Mouse (Mus musculus): ENCODE data around the gene Dtx3l. TPM values are rescaled to one million over a fixed set of nuclear protein-coding genes. Genes with fewer than 3 reads are reported as not detected.
"Not testable (repeated sequence)": the region's sequence is repeated elsewhere in the genome, so short reads cannot be mapped to it uniquely, and the experiment has no call there.

The Dtx3l gene
- polyA plus RNA-seq, 1 experiment from 2014 or later: 1.4 TPM

- no peak overlapping the region for H3K4me3 ChIP-seq (ENCODE audit: low read length)
- no peaks in the 10 kb centered on the region for H3K27me3 ChIP-seq (replicated peaks; ENCODE audit: control insufficient read depth, insufficient read depth, low read length)
- H3K9me3 ChIP-seq (ENCODE audit: control insufficient read depth, low read length): no peaks in the 10 kb centered on the region
- no peak overlapping the region for H3K27ac ChIP-seq (ENCODE audit: low read depth, low read length)
- 54% methylated on average over 1 of the region's 1 CpGs for WGBS
- H3K4me2 ChIP-seq (ENCODE audit: low read length): no peak overlapping the region
- H3K9ac ChIP-seq (ENCODE audit: low read depth, low read length): no peak overlapping the region
- no peak for ATAC-seq
- no peaks in the 10 kb centered on the region for H3K36me3 ChIP-seq (ENCODE audit: control insufficient read depth, insufficient read depth, low read length)
- H3K4me1 ChIP-seq (ENCODE audit: control insufficient read depth, insufficient read depth, low read depth, low read length): no peaks in the 10 kb centered on the region
These were observed 35.1 kb upstream of the Dtx3l start for GRCm38 (mm10) chr16:35974021-35974420.

GRCm38 (mm10) chr16:35968149-35968548 lies 29.2 kb upstream of the Dtx3l start:
- Histone ChIP-seq H3K36me3 (ENCODE audit: control insufficient read depth, insufficient read depth, low read length) (no peaks in the 10 kb centered on the region), H3K4me1 (ENCODE audit: control insufficient read depth, insufficient read depth, low read depth, low read length) (no peaks in the 10 kb centered on the region), H3K27ac (ENCODE audit: low read depth, low read length) (no peak overlapping the region), H3K9ac (ENCODE audit: low read depth, low read length) (no peak overlapping the region), H3K9me3 (ENCODE audit: control insufficient read depth, low read length) (no peaks in the 10 kb centered on the region), H3K4me3 (ENCODE audit: low read length) (no peak overlapping the region), H3K4me2 (ENCODE audit: low read length) (no peak overlapping the region), H3K27me3 (replicated peaks; ENCODE audit: control insufficient read depth, insufficient read depth, low read length) (no peaks in the 10 kb centered on the region)
- 59% methylated on average over 2 of the region's 2 CpGs for WGBS
- no peak for ATAC-seq

GRCm38 (mm10) chr16:35967319-35967718 lies 28.4 kb upstream of the Dtx3l start:
- no peak overlapping the region for H3K4me3 ChIP-seq (ENCODE audit: low read length)
- no peaks in the 10 kb centered on the region for H3K27me3 ChIP-seq (replicated peaks; ENCODE audit: control insufficient read depth, insufficient read depth, low read length)
- 87% methylated on average over 4 of the region's 4 CpGs for WGBS
- no peak for ATAC-seq
- H3K36me3 ChIP-seq (ENCODE audit: control insufficient read depth, insufficient read depth, low read length): no peaks in the 10 kb centered on the region
- no peaks in the 10 kb centered on the region for H3K4me1 ChIP-seq (ENCODE audit: control insufficient read depth, insufficient read depth, low read depth, low read length)
- H3K4me2 ChIP-seq (ENCODE audit: low read length): no peak overlapping the region
- H3K9me3 ChIP-seq (ENCODE audit: control insufficient read depth, low read length): no peaks in the 10 kb centered on the region
- no peak overlapping the region for H3K27ac ChIP-seq (ENCODE audit: low read depth, low read length)
- H3K9ac ChIP-seq (ENCODE audit: low read depth, low read length): no peak overlapping the region

- Histone ChIP-seq H3K36me3 (ENCODE audit: control insufficient read depth, insufficient read depth, low read length) (no peaks in the 10 kb centered on the region), H3K9me3 (ENCODE audit: control insufficient read depth, low read length) (no peaks in the 10 kb centered on the region), H3K27ac (ENCODE audit: low read depth, low read length) (no peak overlapping the region), H3K4me2 (ENCODE audit: low read length) (no peak overlapping the region), H3K4me1 (ENCODE audit: control insufficient read depth, insufficient read depth, low read depth, low read length) (no peaks in the 10 kb centered on the region), H3K27me3 (replicated peaks; ENCODE audit: control insufficient read depth, insufficient read depth, low read length) (no peaks in the 10 kb centered on the region), H3K9ac (ENCODE audit: low read depth, low read length) (no peak overlapping the region), H3K4me3 (ENCODE audit: low read length) (no peak overlapping the region)
- no peak for ATAC-seq
- WGBS: 58% methylated on average over 5 of the region's 5 CpGs
These were observed 27.6 kb upstream of the Dtx3l start for GRCm38 (mm10) chr16:35966411-35967115.

GRCm38 (mm10) chr16:35965991-35966390 lies 27.0 kb upstream of the Dtx3l start:
- H3K4me1 ChIP-seq (ENCODE audit: control insufficient read depth, insufficient read depth, low read depth, low read length); ATAC-seq; H3K27ac ChIP-seq (ENCODE audit: low read depth, low read length); H3K4me3 ChIP-seq (ENCODE audit: low read length); H3K9me3 ChIP-seq (ENCODE audit: control insufficient read depth, low read length); H3K27me3 ChIP-seq (replicated peaks; ENCODE audit: control insufficient read depth, insufficient read depth, low read length); H3K9ac ChIP-seq (ENCODE audit: low read depth, low read length); H3K36me3 ChIP-seq (ENCODE audit: control insufficient read depth, insufficient read depth, low read length); H3K4me2 ChIP-seq (ENCODE audit: low read length): not testable (repeated sequence)
- WGBS: 83% methylated on average over 3 of the region's 4 CpGs

GRCm38 (mm10) chr16:35952628-35953130 lies 13.7 kb upstream of the Dtx3l start:
- Histone ChIP-seq H3K9me3 (ENCODE audit: control insufficient read depth, low read length) (no peaks in the 10 kb centered on the region), H3K36me3 (ENCODE audit: control insufficient read depth, insufficient read depth, low read length) (no peaks in the 10 kb centered on the region), H3K4me2 (ENCODE audit: low read length) (no peak overlapping the region), H3K9ac (ENCODE audit: low read depth, low read length) (no peak overlapping the region), H3K4me3 (ENCODE audit: low read length) (no peak overlapping the region), H3K4me1 (ENCODE audit: control insufficient read depth, insufficient read depth, low read depth, low read length) (no peaks in the 10 kb centered on the region), H3K27ac (ENCODE audit: low read depth, low read length) (no peak overlapping the region), H3K27me3 (replicated peaks; ENCODE audit: control insufficient read depth, insufficient read depth, low read length) (no peaks in the 10 kb centered on the region)
- 93% methylated on average over 5 of the region's 5 CpGs for WGBS
- ATAC-seq: no peak

- Histone ChIP-seq H3K27me3 (replicated peaks; ENCODE audit: control insufficient read depth, insufficient read depth, low read length) (no peaks in the 10 kb centered on the region), H3K4me3 (ENCODE audit: low read length) (no peak overlapping the region), H3K9me3 (ENCODE audit: control insufficient read depth, low read length) (no peaks in the 10 kb centered on the region), H3K36me3 (ENCODE audit: control insufficient read depth, insufficient read depth, low read length) (no peaks in the 10 kb centered on the region), H3K27ac (ENCODE audit: low read depth, low read length) (no peak overlapping the region), H3K4me2 (ENCODE audit: low read length) (no peak overlapping the region), H3K9ac (ENCODE audit: low read depth, low read length) (no peak overlapping the region), H3K4me1 (ENCODE audit: control insufficient read depth, insufficient read depth, low read depth, low read length) (no peaks in the 10 kb centered on the region)
- ATAC-seq: no peak
- WGBS: 96% methylated on average over 3 of the region's 3 CpGs
These were observed 12.3 kb upstream of the Dtx3l start for GRCm38 (mm10) chr16:35951216-35951615.

- H3K4me1 ChIP-seq (ENCODE audit: control insufficient read depth, insufficient read depth, low read depth, low read length): no peaks in the 10 kb centered on the region
These were observed 10.3 kb upstream of the Dtx3l start for GRCm38 (mm10) chr16:35949264-35949663.

GRCm38 (mm10) chr16:35941382-35941781 lies 2.4 kb upstream of the Dtx3l start:
- H3K4me2 ChIP-seq (ENCODE audit: low read length): no peak overlapping the region
- H3K36me3 ChIP-seq (ENCODE audit: control insufficient read depth, insufficient read depth, low read length): no peaks in the 10 kb centered on the region
- no peak overlapping the region for H3K4me3 ChIP-seq (ENCODE audit: low read length)
- peaks cover 11% of the 10 kb centered on the region for H3K4me1 ChIP-seq (ENCODE audit: control insufficient read depth, insufficient read depth, low read depth, low read length)
- H3K9ac ChIP-seq (ENCODE audit: low read depth, low read length): no peak overlapping the region
- no peaks in the 10 kb centered on the region for H3K9me3 ChIP-seq (ENCODE audit: control insufficient read depth, low read length)
- no peak for ATAC-seq
- H3K27me3 ChIP-seq (replicated peaks; ENCODE audit: control insufficient read depth, insufficient read depth, low read length): 0 out of 2 replicates have a peak, but pooled peaks cover 2% of the 10 kb centered on the region
- H3K27ac ChIP-seq (ENCODE audit: low read depth, low read length): no peak overlapping the region
- 85% methylated on average over 7 of the region's 7 CpGs for WGBS

More at GRCm38 (mm10) chr16:35949264-35949663, 10.3 kb upstream of the Dtx3l start:
- Histone ChIP-seq H3K4me2 (ENCODE audit: low read length) (no peak overlapping the region), H3K9me3 (ENCODE audit: control insufficient read depth, low read length) (no peaks in the 10 kb centered on the region), H3K9ac (ENCODE audit: low read depth, low read length) (no peak overlapping the region), H3K36me3 (ENCODE audit: control insufficient read depth, insufficient read depth, low read length) (no peaks in the 10 kb centered on the region), H3K27me3 (replicated peaks; ENCODE audit: control insufficient read depth, insufficient read depth, low read length) (no peaks in the 10 kb centered on the region), H3K27ac (ENCODE audit: low read depth, low read length) (no peak overlapping the region), H3K4me3 (ENCODE audit: low read length) (no peak overlapping the region)
- no peak for ATAC-seq
- 89% methylated on average over 5 of the region's 5 CpGs for WGBS
